Mouse (Mus musculus) A20 (cell line): ENCODE data around the gene Enox1.

Source experiments
- DNase-seq: peaks from one replicate; pipeline ENCODE4 v3.0.0-alpha.2; 2011; ENCODE audit warnings: low read depth, low spot score

Enox1 gene

GRCm38 (mm10) chr14:77618131-77618805 lies 461.7 kb downstream of the Enox1 start:
- no peak for DNase-seq

GRCm38 (mm10) chr14:77621473-77622264 lies 465.1 kb downstream of the Enox1 start:
- DNase-seq: no peak

GRCm38 (mm10) chr14:77626557-77627507 lies 470.3 kb downstream of the Enox1 start:
- no peak for DNase-seq

- DNase-seq: no peak
These were observed 476.1 kb downstream of the Enox1 start for GRCm38 (mm10) chr14:77632466-77633171.

GRCm38 (mm10) chr14:77633172-77633542 lies 476.6 kb downstream of the Enox1 start:
- DNase-seq: no peak

- no peak for DNase-seq
These were observed 480.4 kb downstream of the Enox1 start for GRCm38 (mm10) chr14:77636931-77637330.

GRCm38 (mm10) chr14:77638148-77638547 lies 481.6 kb downstream of the Enox1 start:
- no peak for DNase-seq

GRCm38 (mm10) chr14:77638616-77639015 lies 482.1 kb downstream of the Enox1 start:
- no peak for DNase-seq

- no peak for DNase-seq
These were observed 483.0 kb downstream of the Enox1 start for GRCm38 (mm10) chr14:77639586-77639985.

GRCm38 (mm10) chr14:77642314-77642713 lies 485.8 kb downstream of the Enox1 start:
- no peak for DNase-seq

- DNase-seq: no peak
These were observed 489.6 kb downstream of the Enox1 start for GRCm38 (mm10) chr14:77646196-77646595.

- no peak for DNase-seq
These were observed 490.5 kb downstream of the Enox1 start for GRCm38 (mm10) chr14:77647017-77647416.

GRCm38 (mm10) chr14:77648305-77648704 lies 491.7 kb downstream of the Enox1 start:
- DNase-seq: no peak

GRCm38 (mm10) chr14:77658739-77659138 lies 502.2 kb downstream of the Enox1 start:
- no peak for DNase-seq

GRCm38 (mm10) chr14:77662273-77662672 lies 505.7 kb downstream of the Enox1 start:
- DNase-seq: no peak

- no peak for DNase-seq
These were observed 506.4 kb downstream of the Enox1 start for GRCm38 (mm10) chr14:77662994-77663393.

- no peak for DNase-seq
These were observed 511.5 kb downstream of the Enox1 start for GRCm38 (mm10) chr14:77668096-77668495.

- no peak for DNase-seq
These were observed 512.9 kb downstream of the Enox1 start for GRCm38 (mm10) chr14:77669494-77669893.

- DNase-seq: no peak
These were observed 514.4 kb downstream of the Enox1 start for GRCm38 (mm10) chr14:77670945-77671344.

GRCm38 (mm10) chr14:77671961-77672360 lies 515.4 kb downstream of the Enox1 start:
- DNase-seq: no peak

- no peak for DNase-seq
These were observed 516.6 kb downstream of the Enox1 start for GRCm38 (mm10) chr14:77673138-77673537.
